Comparison of ENCODE assay signal across 8 mouse cellular contexts in the genomic region with DNA sequence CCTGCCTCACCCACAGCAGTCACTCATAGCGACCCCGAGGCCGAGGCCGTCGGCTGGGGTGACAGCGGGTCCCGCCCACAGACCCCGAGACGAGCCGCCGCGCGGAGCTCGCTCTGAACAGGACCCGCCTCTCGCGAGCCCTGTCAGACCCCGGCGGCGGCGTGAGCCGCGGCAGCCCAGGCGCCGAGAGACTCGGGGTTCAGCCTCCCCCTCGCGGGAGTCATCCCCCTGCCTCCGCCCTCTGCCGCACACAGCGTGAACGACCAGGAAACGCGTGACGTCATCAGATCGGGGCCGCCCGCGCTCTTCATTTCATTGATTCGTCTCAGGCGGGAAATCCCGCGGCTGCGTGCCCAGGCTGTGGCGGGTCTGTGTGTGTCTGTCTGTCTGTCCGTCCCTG. TPM values are rescaled to one million over a fixed set of nuclear protein-coding genes. Genes with fewer than 3 reads are reported as not detected.
DNase-seq lines count a peak whose midpoint lies in the region; ATAC-seq and TF ChIP-seq lines count a peak whose summit lies in the region.
"Not testable (repeated sequence)": the region's sequence is repeated elsewhere in the genome, so short reads cannot be mapped to it uniquely, and the experiment has no call there.

No protein-coding gene starts in this region.

- not testable (repeated sequence) for H3K27me3 ChIP-seq in CH12.LX (replicated peaks); forebrain, postnatal 0 days (ENCODE audit: insufficient read depth, low read length)

- TF ChIP-seq CTCF in CH12.LX (conservative IDR thresholded peaks at IDR 0.05 in 1 of 2, IDR thresholded peaks at IDR 0.05 in 1 of 2; ENCODE audit: low read depth in 2 of 2, low read length in 2 of 2); forebrain, postnatal 0 days (IDR thresholded peaks at IDR 0.05; ENCODE audit: low read depth): not testable (repeated sequence)

- peak; percentile 70 for ATAC-seq in forebrain, postnatal 0 days

- peaks cover 27% of the 10 kb centered on the region for H3K9me3 ChIP-seq in CH12.LX (replicated peaks; ENCODE audit: low read length)
- peaks cover 22% of the 10 kb centered on the region for H3K9me3 ChIP-seq in forebrain, postnatal 0 days (ENCODE audit: low read length)

- dilution Hi-C loops in CH12.LX (cut with MboI; ENCODE audit: extremely low pct_ligation_motif_present, extremely low pct_unique_long_range_greater_than_20kb, low sequenced_read_pairs) = not testable (repeated sequence)

- intact Hi-C loops in heart, postnatal 25 days (cut with DNase I) = not testable (repeated sequence)

- TF ChIP-seq RAD21 in CH12.LX (IDR thresholded peaks at IDR 0.05; ENCODE audit: low read depth, low read length) = not testable (repeated sequence)

- WGBS in forebrain, postnatal 0 days = 55% methylated on average over 46 of the region's 46 CpGs

- TF ChIP-seq EP300 in CH12.LX (IDR thresholded peaks at IDR 0.05; ENCODE audit: low read length) = not testable (repeated sequence)

- not testable (repeated sequence) for TF ChIP-seq POLR2A in CH12.LX (IDR thresholded peaks at IDR 0.05; ENCODE audit: low read depth, low read length)

- peaks cover 21 to 31% of the 10 kb centered on the region in 2 experiments for H3K4me1 ChIP-seq in CH12.LX (ENCODE audit: control insufficient read depth in 1 of 2, insufficient read depth in 2 of 2)
- not testable (repeated sequence) for H3K4me1 ChIP-seq in brown adipose tissue, adult 24 weeks (ENCODE audit: control insufficient read depth, insufficient read depth, insufficient read length, low read length); forebrain, postnatal 0 days (ENCODE audit: insufficient read depth)

- peak overlapping the region; percentile 38 for H3K9ac ChIP-seq in CH12.LX (ENCODE audit: insufficient read depth, low read depth)
- peak overlapping the region; percentile 51 for H3K9ac ChIP-seq in forebrain, postnatal 0 days

- H3K27ac ChIP-seq in CH12.LX (ENCODE audit: insufficient read depth, low read depth) = peak overlapping the region; percentile 53
- 0 out of 2 replicates have a peak overlapping the region, but pooled peaks have one; percentile 22 for H3K27ac ChIP-seq in brown adipose tissue, adult 24 weeks (replicated peaks; ENCODE audit: low read depth, low read length)
- H3K27ac ChIP-seq in forebrain, postnatal 0 days (ENCODE audit: low read depth, low read length) = not testable (repeated sequence)

- not testable (repeated sequence) for H3K79me2 ChIP-seq in CH12.LX (replicated peaks; ENCODE audit: control insufficient read depth, extremely low read depth, insufficient read depth, poor library complexity, severe bottlenecking)

- in situ Hi-C loops in CH12.LX (cut with MboI; ENCODE audit: low pct_ligation_motif_present, low pct_unique_long_range_greater_than_20kb, low sequenced_read_pairs) = not testable (repeated sequence)

- DNase-seq in CH12.LX (ENCODE audit: extremely low read depth) = peak; percentile 99
- not testable (repeated sequence) for DNase-seq in forebrain, postnatal 0 days
- peak; percentile 81 for DNase-seq in heart, postnatal 25 days (ENCODE audit: low spot score)
- peak; percentile 93 to 95 for DNase-seq in layer of hippocampus, postnatal 10 days (ENCODE audit: low spot score in 2 of 2)
- peak; percentile 72 for DNase-seq in lung, postnatal 25 days (ENCODE audit: low spot score)
- peak; percentile 97 for DNase-seq in right cerebral cortex, adult 18-20 months
- peak; percentile 92 to 99 for DNase-seq in thymus, postnatal 10 days (ENCODE audit: low spot score in 2 of 2)

- peak overlapping the region; percentile 77 for H3K4me2 ChIP-seq in CH12.LX (ENCODE audit: insufficient read depth, low read depth, poor library complexity, severe bottlenecking)
- peak overlapping the region; percentile 67 for H3K4me2 ChIP-seq in forebrain, postnatal 0 days (ENCODE audit: low read depth)

- peaks cover 8 to 22% of the 10 kb centered on the region in 2 experiments for H3K36me3 ChIP-seq in CH12.LX (replicated peaks in 1 of 2; ENCODE audit: control insufficient read depth in 1 of 2, insufficient read depth in 1 of 2, low read length in 1 of 2)
- not testable (repeated sequence) for H3K36me3 ChIP-seq in forebrain, postnatal 0 days (ENCODE audit: insufficient read depth)

- peak overlapping the region; percentile 51 to 89 (median 58) for H3K4me3 ChIP-seq in CH12.LX (replicated peaks in 1 of 3; ENCODE audit: low read depth in 2 of 3, low read length in 2 of 3, poor library complexity in 1 of 3)
- peak overlapping the region; percentile 41 for H3K4me3 ChIP-seq in brown adipose tissue, adult 24 weeks (ENCODE audit: insufficient read depth, low read depth, low read length)
- H3K4me3 ChIP-seq in forebrain, postnatal 0 days (ENCODE audit: low read depth, low read length) = peak overlapping the region; percentile 34

RNA-seq across cellular contexts. Expression of gene Gm21887, which starts 12.5 kb away (rescaled TPM):
- total RNA-seq in CH12.LX (2012; rRNA removed) (288 and 398 TPM in 2 replicates), CH12.LX (2014; rRNA removed) (60.4 and 62.0 TPM in 2 replicates)
- 606 and 724 TPM in 2 replicates for polyA plus RNA-seq in CH12.LX (2012; ENCODE audit: insufficient read length, low read depth)
- polyA plus RNA-seq in brown adipose tissue, adult 24 weeks (2012; ENCODE audit: insufficient read depth, insufficient read length, missing spikeins) = 19.2 and 24.7 TPM in 2 replicates
- total RNA-seq in forebrain, postnatal 0 days (2014; rRNA removed) = 12.1 and 39.7 TPM in 2 replicates
- polyA plus RNA-seq in forebrain, postnatal 0 days (2015; fragmentation: Nextera tagmentation; extraction: Ambion mirVana) = 156 and 231 TPM in 2 replicates
- 10 to 100 TPM; 31.7 to 43.0 TPM for total RNA-seq in heart, postnatal 25 days (2021)
- total RNA-seq in layer of hippocampus, postnatal 10 days (2021) = 100 to 1,000 TPM; 327 to 366 TPM
